Mouse (Mus musculus) liver, adult 2 months (tissue): Measurements from ENCODE around the gene Ramp1. TPM values are rescaled to one million over a fixed set of nuclear protein-coding genes. Genes with fewer than 3 reads are reported as not detected.

Experiments used
- DNase-seq: peaks from one replicate; pipeline ENCODE4 v3.0.0-alpha.2; 2011; ENCODE audit warnings: low read depth, low spot score; ENCODE audit errors: extremely low read depth
- H3K27ac ChIP-seq: fragments of 200-500 bp; replicated peaks from 2 replicates; pipeline ENCODE4 v1.5.1; 2012; ENCODE audit warnings: low read depth, mild to moderate bottlenecking, control low read depth, inconsistent platforms, low read length; ENCODE audit not compliant: insufficient read depth
- H3K27me3 ChIP-seq: fragments of 200-500 bp; 2 replicates; pipeline ENCODE4 v1.6.1; 2012; ENCODE audit warnings: mild to moderate bottlenecking, moderate library complexity, low read length, inconsistent platforms; ENCODE audit not compliant: control insufficient read depth, insufficient read depth
- H3K36me3 ChIP-seq: fragments of 200-500 bp; 2 replicates; pipeline ENCODE4 v1.6.1; 2012; ENCODE audit warnings: low read length, inconsistent platforms; ENCODE audit not compliant: control insufficient read depth, insufficient read depth
- H3K4me1 ChIP-seq: fragments of 200-500 bp; 2 replicates; pipeline ENCODE4 v1.6.1; 2011; ENCODE audit warnings: low read length; ENCODE audit not compliant: control insufficient read depth, insufficient read depth
- H3K4me3 ChIP-seq: fragments of 200-500 bp; 2 replicates; pipeline ENCODE4 v1.5.1; 2011; ENCODE audit warnings: low read depth, mild to moderate bottlenecking, control low read depth, low read length, moderate library complexity; ENCODE audit not compliant: insufficient read depth
- H3K79me2 ChIP-seq: fragments of 200-500 bp; 2 replicates; pipeline ENCODE4 v1.6.1; 2012; ENCODE audit warnings: inconsistent platforms, mild to moderate bottlenecking, low read length, moderate library complexity; ENCODE audit not compliant: control insufficient read depth, insufficient read depth
- H3K9ac ChIP-seq: fragments of 200-500 bp; 2 replicates; pipeline ENCODE4 v1.6.1; 2012; ENCODE audit warnings: low read depth, mild to moderate bottlenecking, control low read depth, inconsistent platforms, low read length
- CTCF ChIP-seq: fragments of 200-500 bp; IDR thresholded peaks from 2 replicates; pipeline ENCODE4 v1.5.1; 2011; ENCODE audit warnings: low read depth, low read length, control low read depth
- POLR2A ChIP-seq: fragments of 200-500 bp; IDR thresholded peaks from 2 replicates; pipeline ENCODE4 v1.6.1; 2011; ENCODE audit warnings: low read length, control low read depth; ENCODE audit not compliant: insufficient read depth; ENCODE audit errors: extremely low read depth
- WGBS: fragments of 180-500 bp; shearing (Covaris S2); methylation state at CpG from one replicate; pipeline ENCODE4 v1.1.7; 2018; 5-methylcytosine and 5-hydroxymethylcytosine counted together
- polyA plus RNA-seq: library from polyadenylated mRNA; depleted of rRNA; stranded (reverse); fragments of >200 nt; gene quantifications from 2 replicates; pipeline ENCODE4 v1.2.3, GENCODE M21; 2012
- total RNA-seq: library from RNA; depleted of rRNA; stranded (reverse); fragments of >200 nt; gene quantifications from 2 replicates; pipeline ENCODE4 v1.2.3, GENCODE M21; 2014

Ramp1 gene
- total and polyA plus RNA-seq, 2 experiments: 3.6 to 6.3 TPM

- no peaks in the 10 kb centered on the region for H3K79me2 ChIP-seq
- peak; percentile 49 for DNase-seq
- H3K36me3 ChIP-seq: no peaks in the 10 kb centered on the region
- no peak overlapping the region for H3K4me3 ChIP-seq
- WGBS: 43% methylated on average over 5 of the region's 5 CpGs
- H3K27me3 ChIP-seq: peaks cover 3% of the 10 kb centered on the region; the same call in 1 of the 2 replicates
- TF ChIP-seq CTCF: no peak
- TF ChIP-seq POLR2A: no peak
- H3K4me1 ChIP-seq: no peaks in the 10 kb centered on the region
- H3K9ac ChIP-seq: no peak overlapping the region
- no peak overlapping the region for H3K27ac ChIP-seq
Observed at GRCm38 (mm10) chr1:91181261-91181660, 1.6 kb downstream of the Ramp1 start.

- peak; percentile 32 for DNase-seq
- no peaks in the 10 kb centered on the region for H3K36me3 ChIP-seq
- TF ChIP-seq POLR2A (no peak), CTCF (no peak)
- peak overlapping the region; percentile 54; the same call in 1 of the 2 replicates for H3K27ac ChIP-seq
- H3K27me3 ChIP-seq: peaks cover 3% of the 10 kb centered on the region; the same call in 1 of the 2 replicates
- no peak overlapping the region; the same call in 1 of the 2 replicates for H3K4me3 ChIP-seq
- 24% methylated on average over 12 of the region's 12 CpGs for WGBS
- no peaks in the 10 kb centered on the region for H3K4me1 ChIP-seq
- H3K9ac ChIP-seq: no peak overlapping the region; the same call in 1 of the 2 replicates
- H3K79me2 ChIP-seq: no peaks in the 10 kb centered on the region
Observed at GRCm38 (mm10) chr1:91181784-91182450, 2.3 kb downstream of the Ramp1 start.

- no peak for DNase-seq
- Histone ChIP-seq H3K9ac (no peak overlapping the region), H3K79me2 (no peaks in the 10 kb centered on the region), H3K36me3 (no peaks in the 10 kb centered on the region), H3K27ac (no peak overlapping the region), H3K4me1 (no peaks in the 10 kb centered on the region), H3K27me3 (peaks cover 3% of the 10 kb centered on the region; the same call in 1 of the 2 replicates), H3K4me3 (no peak overlapping the region)
- 76% methylated on average over 10 of the region's 10 CpGs for WGBS
- TF ChIP-seq POLR2A (no peak), CTCF (no peak)
Observed at GRCm38 (mm10) chr1:91183305-91183704, 3.7 kb downstream of the Ramp1 start.

- H3K27me3 ChIP-seq: no peaks in the 10 kb centered on the region
- H3K4me1 ChIP-seq: no peaks in the 10 kb centered on the region
- H3K79me2 ChIP-seq: no peaks in the 10 kb centered on the region
- no peak overlapping the region for H3K4me3 ChIP-seq
- no peak overlapping the region for H3K9ac ChIP-seq
- no peaks in the 10 kb centered on the region for H3K36me3 ChIP-seq
- 81% methylated on average over 6 of the region's 6 CpGs for WGBS
- H3K27ac ChIP-seq: no peak overlapping the region
- no peak for DNase-seq
- TF ChIP-seq POLR2A (no peak), CTCF (no peak)
Observed at GRCm38 (mm10) chr1:91186677-91187076, 7.1 kb downstream of the Ramp1 start.

- no peaks in the 10 kb centered on the region for H3K4me1 ChIP-seq
Observed at GRCm38 (mm10) chr1:91187315-91187714, 7.7 kb downstream of the Ramp1 start.

More at GRCm38 (mm10) chr1:91187315-91187714, 7.7 kb downstream of the Ramp1 start:
- no peaks in the 10 kb centered on the region for H3K27me3 ChIP-seq
- 90% methylated on average over 5 of the region's 5 CpGs for WGBS
- no peak overlapping the region for H3K9ac ChIP-seq
- no peaks in the 10 kb centered on the region for H3K79me2 ChIP-seq
- no peak for DNase-seq
- H3K4me3 ChIP-seq: no peak overlapping the region
- TF ChIP-seq CTCF (no peak), POLR2A (no peak)
- no peak overlapping the region for H3K27ac ChIP-seq
- no peaks in the 10 kb centered on the region for H3K36me3 ChIP-seq
